Mouse (Mus musculus): ENCODE measurements around the gene Gbe1.

DNA sequence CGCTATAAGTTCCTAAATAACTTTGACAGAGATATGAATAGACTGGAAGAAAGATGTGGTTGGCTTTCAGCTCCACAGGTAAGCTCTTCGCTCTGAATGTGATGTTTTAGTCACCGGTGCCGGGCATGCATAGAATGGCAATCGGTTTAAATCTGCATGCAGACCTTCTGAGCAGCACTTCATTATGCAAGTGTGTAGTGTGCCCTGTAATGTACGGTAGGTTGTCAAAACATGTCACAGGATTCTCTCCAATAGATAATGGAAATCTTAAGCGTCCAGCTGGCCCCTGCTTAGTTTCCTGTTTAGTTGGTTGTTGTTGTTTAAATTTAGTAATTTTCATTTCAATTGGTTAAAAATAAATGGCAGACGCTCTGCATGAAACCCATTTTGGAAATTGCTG, 213.5 kb downstream of the Gbe1 start:
- TF ChIP-seq CTCF (IDR thresholded peaks at IDR 0.05; ENCODE audit: control insufficient read depth, insufficient read depth, insufficient replicate concordance, low read depth, low read length) = no peak
- no peak for TF ChIP-seq POLR2A (IDR thresholded peaks at IDR 0.05; ENCODE audit: control insufficient read depth, low read depth, low read length)
